In the genomic region with DNA sequence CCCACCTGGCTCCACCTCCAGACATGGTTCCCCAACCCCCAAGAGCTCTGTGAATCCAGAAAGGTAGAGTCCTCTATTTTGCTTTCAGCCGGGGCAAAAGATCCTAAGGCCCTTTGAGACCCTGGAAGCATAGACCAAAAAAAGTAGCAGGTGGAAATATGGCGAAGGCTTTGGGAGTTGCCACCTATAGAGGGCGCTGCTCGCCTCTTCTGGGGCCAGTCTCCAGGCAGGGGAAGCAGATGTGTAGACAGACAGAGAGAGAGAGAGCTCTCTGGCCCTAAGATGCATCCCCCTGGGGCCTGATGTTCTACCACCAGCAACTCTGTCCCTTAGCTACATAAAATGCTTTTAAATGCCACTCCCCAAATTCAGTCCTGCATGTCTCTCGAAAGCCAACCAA, we compare ENCODE assay signal across 9 mouse cellular contexts. TPM values are rescaled to one million over a fixed set of nuclear protein-coding genes. Genes with fewer than 3 reads are reported as not detected.
DNase-seq lines count a peak whose midpoint lies in the region; ATAC-seq and TF ChIP-seq lines count a peak whose summit lies in the region.
"Had no signal": no experiment of that assay in that cellular context is flagged by ENCODE, and none has a peak within 500 bp of the region (broad histone marks: within the 10 kb centered on the region; RNA-seq: fewer than 3 reads in every experiment).

No protein-coding gene starts in this region.

- no peak overlapping the region for H3K4me3 ChIP-seq in gastrocnemius, adult 2 months
- no peak overlapping the region for H3K4me3 ChIP-seq in midbrain, embryonic 10.5 days
- no peak overlapping the region for H3K4me3 ChIP-seq in midbrain, embryonic 16.5 days (ENCODE audit: low read depth, low read length)

- peaks cover 35% of the 10 kb centered on the region for H3K27me3 ChIP-seq in midbrain, embryonic 10.5 days (ENCODE audit: low read depth, poor library complexity, severe bottlenecking)
- H3K27me3 ChIP-seq in midbrain, embryonic 16.5 days (ENCODE audit: control insufficient read depth, insufficient read depth, low read depth, low read length) = no peaks in the 10 kb centered on the region

- no peaks in the 10 kb centered on the region for H3K9me3 ChIP-seq in midbrain, embryonic 10.5 days (replicated peaks)
- no peaks in the 10 kb centered on the region for H3K9me3 ChIP-seq in midbrain, embryonic 16.5 days (replicated peaks; ENCODE audit: control insufficient read depth, low read length, poor library complexity, severe bottlenecking)

- no peak overlapping the region for H3K4me2 ChIP-seq in midbrain, embryonic 16.5 days (ENCODE audit: low read length)

- intact Hi-C loops in gastrocnemius, adult 2 months (cut with DNase I) = no loop called here
- intact Hi-C loops in left cerebral cortex, postnatal 14 days (cut with DNase I) = loop anchor here (5.0 kb wide), 2 partner anchors 75 to 95 kb away; a partner anchor contains a TSS

- no peak overlapping the region for H3K9ac ChIP-seq in midbrain, embryonic 16.5 days (ENCODE audit: low read depth, low read length)

- TF ChIP-seq CTCF in gastrocnemius, adult 2 months (IDR thresholded peaks at IDR 0.05) = peak; percentile 72

- H3K4me1 ChIP-seq in midbrain, embryonic 10.5 days = peaks cover 50% of the 10 kb centered on the region
- H3K4me1 ChIP-seq in midbrain, embryonic 16.5 days (ENCODE audit: control insufficient read depth, insufficient read depth, low read length) = no peaks in the 10 kb centered on the region

- no peak overlapping the region for H3K27ac ChIP-seq in gastrocnemius, adult 2 months
- H3K27ac ChIP-seq in midbrain, embryonic 10.5 days (replicated peaks) = no peak overlapping the region
- H3K27ac ChIP-seq in midbrain, embryonic 16.5 days (ENCODE audit: low read length) = no peak overlapping the region

- H3K36me3 ChIP-seq in midbrain, embryonic 10.5 days = no peaks in the 10 kb centered on the region
- no peaks in the 10 kb centered on the region for H3K36me3 ChIP-seq in midbrain, embryonic 16.5 days (ENCODE audit: control insufficient read depth, insufficient read depth, low read length)

- ATAC-seq in midbrain, embryonic 16.5 days = no peak
- no peak for ATAC-seq in erythroblast, adult 5-6 weeks (replicated peaks; ENCODE audit: low FRiP score, poor library complexity, severe bottlenecking)

- peak; percentile 49 for DNase-seq in gastrocnemius, adult 2 months
- no peak for DNase-seq in gastrocnemius, adult 8-10 months (ENCODE audit: low spot score in 2 of 2)
- peak; percentile 35 for DNase-seq in midbrain, embryonic 10.5 days (ENCODE audit: low spot score)
- DNase-seq in adrenal gland, postnatal 36 days = peak; percentile 45 to 54
- DNase-seq in left cerebral cortex, postnatal 14 days (ENCODE audit: low spot score in 2 of 2) = peak; percentile 63 to 65
- peak; percentile 22 to 27 for DNase-seq in thymus, postnatal 36 days

- WGBS in midbrain, embryonic 10.5 days = 43% methylated on average over 5 of the region's 5 CpGs
- 45% methylated on average over 5 of the region's 5 CpGs for WGBS in midbrain, embryonic 16.5 days

RNA-seq across cellular contexts. Expression of a gene that starts 49.8 kb away (rescaled TPM):
- not detected for total RNA-seq in gastrocnemius, adult 2 months (2021)
- total RNA-seq in gastrocnemius, adult 8-10 months (2022) = not detected
- polyA plus RNA-seq in midbrain, embryonic 10.5 days (2016; fragmentation: Nextera tagmentation; extraction: Ambion mirVana) = 2.2 and 3.5 TPM in 2 replicates
- polyA plus RNA-seq in midbrain, embryonic 16.5 days (2015; fragmentation: Nextera tagmentation; extraction: Ambion mirVana) = 0.75 and 1.2 TPM in 2 replicates
- not detected for total RNA-seq in adrenal gland, postnatal 36 days (2021)
- 10 to 100 TPM; 39.9 to 41.6 TPM for total RNA-seq in left cerebral cortex, postnatal 14 days (2021)
- total RNA-seq in erythroblast, adult 5-6 weeks (2015; ENCODE audit: low replicate concordance) = not detected in 2 replicates
- total RNA-seq in erythroblast, adult 5-6 weeks (2017; ENCODE audit: low replicate concordance) = not detected in 2 replicates
- polyA plus RNA-seq: heart, embryonic 16.5 days had no signal

Comparison
In these comparisons a context has a peak if more than half of its experiments do, and no peak if none do; other contexts are left out.
1. DNase-seq: peak in gastrocnemius, adult 2 months (single experiment), midbrain, embryonic 10.5 days (single experiment), adrenal gland, postnatal 36 days (2 of 2), left cerebral cortex, postnatal 14 days (2 of 2) and thymus, postnatal 36 days (2 of 2); none in gastrocnemius, adult 8-10 months (0 of 2).
2. RNA of a gene that starts 49.8 kb away (total RNA-seq): 39.9 to 41.6 TPM in left cerebral cortex, postnatal 14 days; not detected in adrenal gland, postnatal 36 days, not detected in gastrocnemius, adult 2 months, not detected in gastrocnemius, adult 8-10 months and not detected in erythroblast, adult 5-6 weeks; every median in the first group is over 10 times any median in the second.